Mouse (Mus musculus): Measurements from ENCODE around the gene Edrf1. TPM values are rescaled to one million over a fixed set of nuclear protein-coding genes. Genes with fewer than 3 reads are reported as not detected.
A peak's percentile ranks its signal among the peaks of the same experiment; 100 is the strongest.

Edrf1 gene
- total RNA-seq (2022), result 1 to 10 TPM; 6.2 to 8.1 (median 7.8) TPM

GRCm38 (mm10) chr7:133637361-133638305 lies at the start of gene Edrf1:
TSS of gene Edrf1 (plus strand) at chr7:133637543.
- DNase-seq (ENCODE audit: low spot score in 2 of 2), result peak; percentile 97 to 99

DNA sequence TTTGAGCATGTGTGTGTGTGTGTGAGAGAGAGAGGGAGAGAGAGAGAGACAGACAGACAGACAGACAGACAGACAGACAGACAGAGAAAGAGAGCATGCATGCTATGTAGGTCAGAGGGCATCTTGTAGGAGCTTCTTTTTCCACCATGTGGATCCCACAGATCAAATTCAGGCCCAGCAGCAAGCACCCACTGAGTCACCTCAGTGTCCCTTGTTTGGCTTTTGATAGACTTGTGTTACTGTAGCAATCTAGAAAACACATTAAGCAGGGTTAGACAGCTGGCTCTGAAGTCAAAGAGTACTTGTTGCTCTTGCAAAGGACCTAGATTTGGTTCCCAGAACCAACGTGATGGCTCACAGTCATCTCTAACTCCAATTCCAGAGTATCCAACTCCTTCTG lies 45.6 kb upstream of the Edrf1 start:
- DNase-seq (ENCODE audit: low spot score in 2 of 2), result no peak

GRCm38 (mm10) chr7:133600558-133600957 lies 36.8 kb upstream of the Edrf1 start:
- no peak for DNase-seq (ENCODE audit: low spot score in 2 of 2)

- no peak for DNase-seq (ENCODE audit: low spot score in 2 of 2)
Observed at GRCm38 (mm10) chr7:133602058-133602457, 35.3 kb upstream of the Edrf1 start, which contains the start of gene Tex36. TSS of gene Tex36 (minus strand) at chr7:133602158.

DNA sequence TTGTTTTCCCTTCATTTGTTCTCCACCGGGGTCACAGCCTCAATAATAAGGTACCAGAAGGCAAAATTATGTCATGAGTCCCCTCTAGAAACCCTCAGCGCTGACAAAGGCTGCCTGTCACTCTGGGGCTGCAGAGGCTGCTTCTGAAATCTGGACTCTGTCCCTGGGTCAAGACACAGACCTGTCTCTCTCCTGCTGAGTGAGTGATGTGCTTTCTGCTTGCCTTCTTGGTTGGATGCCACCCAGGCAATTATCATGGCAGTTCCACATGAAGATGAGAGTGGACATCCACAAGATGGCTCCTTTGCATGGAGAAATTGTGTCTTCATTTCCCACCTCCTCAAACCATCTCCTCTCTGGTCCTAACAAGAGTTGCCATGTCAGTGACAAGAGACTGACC lies 34.2 kb upstream of the Edrf1 start:
- no peak for DNase-seq (ENCODE audit: low spot score in 2 of 2)

- DNase-seq (ENCODE audit: low spot score in 2 of 2), result no peak
Observed at GRCm38 (mm10) chr7:133604427-133605081, 32.8 kb upstream of the Edrf1 start.

GRCm38 (mm10) chr7:133607331-133607730 lies 30.0 kb upstream of the Edrf1 start:
- no peak for DNase-seq (ENCODE audit: low spot score in 2 of 2)

GRCm38 (mm10) chr7:133607883-133608575 lies 29.3 kb upstream of the Edrf1 start:
- no peak for DNase-seq (ENCODE audit: low spot score in 2 of 2)

DNA sequence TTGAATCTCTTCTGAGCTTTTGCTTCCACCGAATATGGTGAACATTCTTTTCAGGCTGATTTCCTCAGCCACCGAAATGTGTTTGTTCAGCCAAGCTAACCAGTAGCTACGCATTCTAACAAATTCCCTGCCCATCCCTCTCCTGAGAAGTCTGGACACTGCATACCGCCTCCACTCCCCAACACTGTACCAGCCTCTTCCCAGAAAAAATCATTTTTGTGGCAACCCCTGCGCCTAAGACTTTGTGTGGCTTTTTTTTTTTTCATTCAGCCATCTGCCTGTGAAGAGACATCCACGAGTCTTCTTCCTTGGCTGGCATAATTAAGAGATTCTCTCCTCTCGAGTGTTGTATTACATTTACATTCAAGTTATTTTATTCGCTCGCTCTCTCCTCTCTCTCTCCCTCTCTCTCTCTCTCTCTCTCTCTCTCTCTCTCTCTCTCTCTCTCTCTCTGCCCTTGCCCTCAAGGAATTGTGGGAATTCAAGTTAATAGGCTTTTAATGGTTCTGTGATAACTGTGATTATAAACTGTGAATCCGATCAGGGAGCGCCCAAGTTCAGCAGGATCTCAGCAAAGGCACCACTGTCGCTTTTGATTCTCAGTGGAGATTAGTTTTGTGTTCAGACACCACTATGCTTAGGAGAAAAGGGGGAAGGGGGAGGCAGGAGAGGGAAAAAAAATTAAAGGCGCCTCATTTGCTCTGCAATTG lies 28.6 kb upstream of the Edrf1 start:
- no peak for DNase-seq (ENCODE audit: low spot score in 2 of 2)

DNA sequence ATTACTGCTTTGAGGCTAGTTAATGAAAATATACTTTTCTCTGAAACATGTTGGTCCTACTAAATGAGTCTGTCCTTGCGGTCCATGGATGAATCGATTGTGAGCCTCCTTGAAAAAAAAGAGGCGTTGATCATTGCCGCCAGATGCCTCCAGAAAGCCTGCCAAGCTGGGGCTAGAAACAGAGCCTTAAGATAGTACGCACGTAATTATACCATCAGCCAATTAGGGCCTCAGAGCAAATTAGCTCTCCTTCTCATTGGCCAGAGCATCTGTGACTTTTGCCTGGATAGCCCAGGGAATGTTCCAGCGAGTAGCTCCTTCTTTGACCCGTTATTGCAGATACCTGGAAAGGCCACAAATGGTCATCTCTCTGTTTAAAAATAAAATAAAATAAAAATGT lies 27.8 kb upstream of the Edrf1 start:
- no peak for DNase-seq (ENCODE audit: low spot score in 2 of 2)

DNA sequence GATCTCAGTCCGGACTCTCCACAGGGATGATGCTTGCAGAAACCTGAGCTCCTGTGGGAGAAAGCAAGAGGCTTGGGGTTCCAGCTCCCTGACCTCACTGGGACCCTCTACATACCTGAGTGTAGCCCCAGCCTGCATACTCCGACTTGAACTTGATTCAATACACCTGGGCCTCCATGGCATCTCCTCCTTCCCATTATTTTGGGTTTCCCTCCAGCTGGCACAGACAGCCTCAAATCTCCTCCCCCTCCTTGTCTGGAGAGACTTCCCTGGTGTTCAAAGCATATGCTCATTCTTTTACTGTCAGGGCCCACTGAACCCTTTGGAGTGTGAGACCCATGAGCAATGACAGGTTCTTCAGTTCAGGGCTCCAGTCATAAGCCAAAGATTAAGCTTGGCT lies 24.4 kb upstream of the Edrf1 start:
- no peak for DNase-seq (ENCODE audit: low spot score in 2 of 2)

- DNase-seq (ENCODE audit: low spot score in 2 of 2), result no peak
Observed at GRCm38 (mm10) chr7:133620721-133621120, 16.6 kb upstream of the Edrf1 start.

DNA sequence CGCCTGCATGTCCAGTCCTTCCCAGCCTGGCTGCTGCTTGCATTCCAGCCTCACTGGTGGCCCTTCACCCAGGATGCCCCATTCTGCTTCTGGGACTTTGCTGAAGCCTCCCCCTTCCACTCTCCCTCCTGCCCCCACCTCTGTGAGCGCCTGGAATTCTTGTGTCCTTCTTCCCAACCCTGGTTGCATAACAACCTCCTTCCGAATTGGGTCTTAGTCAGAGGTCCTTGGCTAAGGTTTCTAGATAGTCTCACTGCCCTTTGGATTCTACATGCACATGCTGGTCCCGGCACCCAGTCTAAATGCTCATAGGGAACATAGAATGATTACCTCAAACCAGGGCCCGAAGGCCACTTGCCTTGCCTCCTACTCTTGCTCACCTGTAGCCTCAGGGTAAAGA lies 14.1 kb upstream of the Edrf1 start:
- DNase-seq (ENCODE audit: low spot score in 2 of 2), result no peak

- no peak for DNase-seq (ENCODE audit: low spot score in 2 of 2)
Observed at GRCm38 (mm10) chr7:133627184-133627936, 10.0 kb upstream of the Edrf1 start.

DNA sequence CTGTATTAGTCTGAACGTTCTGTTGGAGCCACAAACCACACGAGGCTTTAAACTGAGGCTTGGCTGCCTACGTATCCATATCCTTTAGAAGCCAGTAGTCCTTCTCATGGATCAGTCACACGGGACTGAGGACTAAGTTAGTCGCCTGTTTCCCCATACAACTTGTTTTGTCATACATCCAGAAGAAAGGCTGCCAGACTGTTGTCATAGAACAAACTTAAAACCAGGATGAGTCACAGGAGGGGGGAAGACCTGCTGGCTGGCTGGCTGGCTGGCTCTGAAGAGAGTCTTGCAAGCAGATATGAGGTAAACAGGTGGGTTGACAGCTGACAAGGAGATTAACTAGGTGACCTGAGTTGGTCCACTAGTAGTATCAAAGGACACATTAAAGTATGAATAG lies 6.5 kb upstream of the Edrf1 start:
- DNase-seq (ENCODE audit: low spot score in 2 of 2), result no peak

DNA sequence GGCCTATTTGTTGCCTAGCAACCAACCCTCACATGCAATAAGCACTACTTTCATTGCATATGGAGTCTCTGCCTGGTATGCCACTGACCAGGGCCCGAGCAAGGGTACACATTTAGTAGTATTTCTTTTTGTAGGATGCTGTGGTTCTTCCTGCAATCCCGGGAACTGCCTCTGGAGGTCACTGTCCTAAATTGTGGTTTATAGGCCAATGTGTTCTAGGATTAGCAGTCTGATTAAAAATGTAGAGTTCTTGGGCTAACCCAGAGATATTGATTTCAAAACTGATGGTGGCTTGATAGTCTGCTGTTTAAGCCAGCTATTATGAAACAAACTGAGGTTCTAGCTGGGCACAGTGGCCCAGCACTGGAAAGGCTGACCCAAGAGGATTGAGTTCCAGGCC lies 4.9 kb upstream of the Edrf1 start:
- DNase-seq (ENCODE audit: low spot score in 2 of 2), result peak in 1 of 2 experiments; percentile 22

DNA sequence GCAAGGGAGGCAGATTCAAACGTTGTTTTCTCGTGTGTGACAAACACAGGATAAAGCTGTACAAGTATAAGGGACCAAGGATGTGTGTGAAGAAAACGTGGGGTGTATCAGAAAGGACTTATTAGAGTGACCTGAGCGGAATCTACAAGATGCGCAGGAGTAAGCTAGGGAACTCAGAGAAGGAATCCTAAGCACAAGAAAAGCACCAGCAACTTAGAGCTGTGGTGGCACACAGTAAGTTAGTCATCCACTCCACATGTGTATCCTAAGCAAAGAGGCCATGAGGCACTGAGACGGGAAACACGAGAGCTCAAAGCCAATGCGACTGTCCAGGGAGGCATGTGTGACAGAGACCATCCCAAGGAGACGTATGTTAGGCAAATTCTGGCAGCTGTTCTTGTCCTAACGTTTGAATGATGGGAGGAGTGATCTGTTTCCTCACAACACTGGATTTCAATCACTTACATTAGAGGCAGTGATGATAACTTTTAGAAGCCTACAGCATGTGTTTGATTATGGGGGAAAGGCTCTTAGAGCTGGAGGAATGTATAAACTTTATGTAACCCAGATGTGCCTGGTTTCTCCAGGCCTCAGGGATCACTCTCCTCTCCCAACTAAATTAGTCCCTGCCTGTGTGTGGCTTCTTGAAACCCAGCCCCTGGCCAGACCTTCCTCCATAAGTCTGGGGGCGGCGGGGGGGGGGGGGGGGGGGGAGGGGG lies 2.3 kb upstream of the Edrf1 start:
- no peak for DNase-seq (ENCODE audit: low spot score in 2 of 2)

DNA sequence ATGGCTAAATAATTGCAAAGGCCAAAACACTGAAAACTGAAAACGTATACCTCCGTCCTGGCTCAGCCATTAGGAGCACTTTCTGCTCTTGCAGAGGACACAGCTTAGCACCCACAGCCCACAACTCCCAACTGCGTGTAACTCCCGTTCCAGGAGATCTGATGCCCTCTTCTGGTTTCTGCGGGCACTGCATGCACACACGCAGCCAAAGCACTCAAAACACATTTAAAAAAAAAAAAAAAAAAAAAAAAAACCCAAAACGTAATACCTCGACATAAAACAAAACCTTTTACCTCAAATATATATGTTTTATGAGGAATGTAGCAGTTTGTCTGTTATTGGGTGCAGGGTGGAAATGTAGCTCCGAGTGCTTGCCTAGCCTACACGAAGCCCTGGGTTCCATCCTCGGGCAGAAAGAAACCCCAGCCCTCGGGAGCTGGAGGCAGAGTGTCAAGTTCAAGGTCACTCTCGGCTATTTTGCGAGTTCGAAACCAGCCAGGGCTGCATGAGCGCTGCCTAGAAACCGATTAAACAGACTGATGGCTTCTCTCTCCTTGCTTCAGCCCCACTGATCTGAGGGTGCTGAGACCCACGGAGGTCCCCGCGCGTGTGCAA lies 498 bp upstream of the Edrf1 start:
- peak; percentile 77 to 80 for DNase-seq (ENCODE audit: low spot score in 2 of 2)

DNA sequence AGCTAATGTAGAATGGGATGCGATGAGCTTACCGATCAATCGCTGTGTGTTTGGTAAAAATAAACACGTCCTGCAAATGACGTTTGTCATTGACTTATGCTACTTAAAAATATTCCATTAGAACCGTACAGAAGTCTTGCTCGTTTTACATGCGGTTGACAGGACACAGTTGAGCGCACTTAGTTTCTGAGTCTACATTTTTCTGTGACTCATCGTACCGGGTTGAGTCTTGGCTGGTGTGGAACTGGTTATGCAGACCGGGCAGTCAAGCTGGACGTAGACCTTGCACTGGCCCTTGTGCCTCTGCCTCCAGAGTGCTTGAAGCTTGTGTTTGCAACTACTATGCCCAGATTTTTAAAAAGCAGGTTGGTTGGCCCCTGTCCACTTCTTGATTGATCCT lies 963 bp downstream of the Edrf1 start:
- DNase-seq (ENCODE audit: low spot score in 2 of 2), result no peak

- DNase-seq (ENCODE audit: low spot score in 2 of 2), result no peak
Observed at GRCm38 (mm10) chr7:133638821-133639220, 1.5 kb downstream of the Edrf1 start.

All from gastrocnemius, adult 8-10 months (tissue).